Comparison of ENCODE assay signal across 16 mouse cellular contexts in the genomic region with DNA sequence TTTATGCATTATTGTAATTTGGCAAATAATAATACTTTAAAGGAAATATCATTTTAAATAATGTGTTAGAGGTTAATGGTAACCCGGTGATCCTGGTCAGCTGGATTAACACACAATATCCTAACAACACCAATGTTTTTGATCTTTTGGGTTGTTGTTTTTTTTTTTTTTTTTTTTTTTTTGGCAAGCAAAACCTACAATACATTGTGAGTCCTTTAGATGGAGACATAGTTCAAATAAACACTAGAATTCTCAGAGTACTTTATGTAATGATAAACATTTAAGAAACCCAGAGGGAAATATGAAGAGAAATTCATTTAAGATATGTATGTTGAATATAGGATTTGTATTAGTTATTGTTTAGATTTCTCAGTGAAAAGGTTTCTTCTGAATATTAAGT.
"Had no signal": no experiment of that assay in that cellular context is flagged by ENCODE, and none has a peak within 500 bp of the region (broad histone marks: within the 10 kb centered on the region; RNA-seq: fewer than 3 reads in every experiment).

No protein-coding gene starts in this region.

- H3K4me1 ChIP-seq: kidney, embryonic 15.5 days; limb, embryonic 15.5 days; liver, embryonic 12.5 days; midbrain, embryonic 10.5 days; neural tube, embryonic 15.5 days had no signal

- H3K9ac ChIP-seq: kidney, embryonic 15.5 days; limb, embryonic 15.5 days; liver, embryonic 12.5 days; lung, embryonic 14.5 days; neural tube, embryonic 15.5 days had no signal

- H3K4me3 ChIP-seq: kidney, embryonic 15.5 days; limb, embryonic 15.5 days; liver, embryonic 12.5 days; midbrain, embryonic 10.5 days; myocyte; neural tube, embryonic 15.5 days had no signal

- H3K9me3 ChIP-seq: kidney, embryonic 15.5 days; limb, embryonic 15.5 days; liver, embryonic 12.5 days; midbrain, embryonic 10.5 days; neural tube, embryonic 15.5 days had no signal

- DNase-seq: kidney, adult 2 months; kidney, postnatal 36 days; lung, embryonic 14.5 days; lung, postnatal 10 days; lung, postnatal 4 days; retina, postnatal 1 day; right cerebral cortex, postnatal 4 days; spleen, adult 18-20 months; thymus, adult 18-20 months; thymus, postnatal 14 days had no signal

- H3K27me3 ChIP-seq: kidney, embryonic 15.5 days; limb, embryonic 15.5 days; liver, embryonic 12.5 days; neural tube, embryonic 15.5 days had no signal

- H3K36me3 ChIP-seq: kidney, embryonic 15.5 days; limb, embryonic 15.5 days; liver, embryonic 12.5 days; midbrain, embryonic 10.5 days; neural tube, embryonic 15.5 days had no signal

- H3K4me2 ChIP-seq: kidney, embryonic 15.5 days; limb, embryonic 15.5 days; liver, embryonic 12.5 days; lung, embryonic 14.5 days; neural tube, embryonic 15.5 days had no signal

- H3K27ac ChIP-seq: kidney, embryonic 15.5 days; limb, embryonic 15.5 days; liver, embryonic 12.5 days; midbrain, embryonic 10.5 days; neural tube, embryonic 15.5 days had no signal
